Mouse (Mus musculus) CH12.LX (cell line): Measurements from ENCODE around the gene Pex14. TPM values are rescaled to one million over a fixed set of nuclear protein-coding genes. Genes with fewer than 3 reads are reported as not detected.
A peak's percentile ranks its signal among the peaks of the same experiment; 100 is the strongest.

ENCODE experiments used
- DNase-seq: peaks from one replicate; pipeline ENCODE4 v3.0.0-alpha.2; 2013; ENCODE audit errors: extremely low read depth
- H3K27ac ChIP-seq: 2 replicates; pipeline ENCODE4 v1.5.1; 2012; ENCODE audit warnings: low read depth, mild to moderate bottlenecking, control low read depth, moderate library complexity; ENCODE audit not compliant: insufficient read depth
- H3K27me3 ChIP-seq: replicated peaks from 2 replicates; pipeline ENCODE3; 2012; ENCODE audit warnings: inconsistent platforms
- H3K36me3 ChIP-seq, 2 experiments: replicated peaks in 1 of 2; 2 replicates each; pipeline versions ENCODE3 to v1.6.1; 2012; ENCODE audit warnings: inconsistent platforms in 1 of 2, low read length in 1 of 2, mild to moderate bottlenecking in 1 of 2, mixed read lengths in 1 of 2, moderate library complexity in 1 of 2; ENCODE audit not compliant: control insufficient read depth in 1 of 2, insufficient read depth in 1 of 2
- H3K4me1 ChIP-seq, 2 experiments: 2 replicates each; pipeline ENCODE4 v1.6.1; 2012; ENCODE audit warnings: inconsistent platforms in 1 of 2, moderate library complexity in 1 of 2; ENCODE audit not compliant: insufficient read depth in 2 of 2, control insufficient read depth in 1 of 2
- H3K4me2 ChIP-seq: 2 replicates; pipeline ENCODE4 v1.6.1; 2012; ENCODE audit warnings: low read depth, mild to moderate bottlenecking, control low read depth; ENCODE audit not compliant: poor library complexity, insufficient read depth, severe bottlenecking
- H3K4me3 ChIP-seq, 3 experiments: fragments of 150-350 bp in 1 of 3; sonication (generic) in 1 of 3; replicated peaks in 1 of 3; 2 replicates each; pipeline versions ENCODE3 to v1.5.1; 2011 to 2012; ENCODE audit warnings: low read depth in 2 of 3, low read length in 2 of 3, mild to moderate bottlenecking in 2 of 3, moderate library complexity in 2 of 3, control low read depth in 1 of 3, improper control_type of control experiment in 1 of 3, inconsistent platforms in 1 of 3, mixed read lengths in 1 of 3; ENCODE audit not compliant: poor library complexity in 1 of 3
- H3K79me2 ChIP-seq: replicated peaks from 2 replicates; pipeline ENCODE4 v1.6.1; 2012; ENCODE audit warnings: mild to moderate bottlenecking, moderate library complexity; ENCODE audit not compliant: control insufficient read depth, poor library complexity, insufficient read depth, severe bottlenecking; ENCODE audit errors: extremely low read depth
- H3K9ac ChIP-seq: 2 replicates; pipeline ENCODE4 v1.6.1; 2012; ENCODE audit warnings: low read depth, mild to moderate bottlenecking, control low read depth, moderate library complexity; ENCODE audit not compliant: insufficient read depth
- H3K9me3 ChIP-seq: replicated peaks from 2 replicates; pipeline ENCODE3; 2012; ENCODE audit warnings: low read length, inconsistent platforms, mixed read lengths
- BHLHE40 ChIP-seq: IDR thresholded peaks from 2 replicates; pipeline ENCODE4 v1.6.1; 2011; ENCODE audit warnings: mild to moderate bottlenecking, low read depth, low read length, improper control_type of control experiment
- CHD1 ChIP-seq: IDR thresholded peaks from 2 replicates; pipeline ENCODE4 v1.6.1; 2012; ENCODE audit warnings: low read depth, low read length, improper control_type of control experiment, inconsistent platforms
- CHD2 ChIP-seq: IDR thresholded peaks from 2 replicates; pipeline ENCODE4 v1.6.1; 2011; ENCODE audit warnings: low read length, improper control_type of control experiment
- CTCF ChIP-seq, 2 experiments: IDR thresholded peaks in 1 of 2; conservative IDR thresholded peaks in 1 of 2; 2 replicates each; pipeline ENCODE4 v1.5.1; 2011 to 2012; ENCODE audit warnings: low read depth in 2 of 2, low read length in 2 of 2, improper control_type of control experiment in 1 of 2, inconsistent platforms in 1 of 2, mild to moderate bottlenecking in 1 of 2, moderate library complexity in 1 of 2
- E2F4 ChIP-seq: IDR thresholded peaks from 2 replicates; pipeline ENCODE4 v1.6.1; 2011; ENCODE audit warnings: low read depth, low read length, improper control_type of control experiment; ENCODE audit not compliant: insufficient replicate concordance
- ETS1 ChIP-seq: conservative IDR thresholded peaks from 2 replicates; pipeline ENCODE4 v1.6.1; 2012; ENCODE audit warnings: low read depth, mild to moderate bottlenecking, inconsistent platforms, low read length, improper control_type of control experiment, moderate library complexity
- GABPA ChIP-seq: IDR thresholded peaks from 2 replicates; pipeline ENCODE4 v1.6.1; 2012; ENCODE audit warnings: low read depth, low read length, improper control_type of control experiment, inconsistent platforms; ENCODE audit not compliant: insufficient replicate concordance
- IRF4 ChIP-seq: IDR thresholded peaks from 2 replicates; pipeline ENCODE4 v1.6.1; 2014; ENCODE audit warnings: low read depth, mild to moderate bottlenecking, inconsistent platforms, low read length, improper control_type of control experiment
- JUN ChIP-seq: IDR thresholded peaks from 2 replicates; pipeline ENCODE4 v1.6.1; 2011; ENCODE audit warnings: low read depth, mild to moderate bottlenecking, low read length, improper control_type of control experiment, moderate library complexity; ENCODE audit not compliant: insufficient read depth
- JUND ChIP-seq: conservative IDR thresholded peaks from 2 replicates; pipeline ENCODE4 v1.6.1; 2011; ENCODE audit warnings: low read depth, low read length, improper control_type of control experiment
- MAFK ChIP-seq: IDR thresholded peaks from 2 replicates; pipeline ENCODE4 v1.6.1; 2011; ENCODE audit warnings: low read length, improper control_type of control experiment; ENCODE audit not compliant: insufficient replicate concordance
- MAZ ChIP-seq: IDR thresholded peaks from 2 replicates; pipeline ENCODE4 v1.6.1; 2012; ENCODE audit warnings: low read depth, mild to moderate bottlenecking, inconsistent platforms, low read length, improper control_type of control experiment, moderate library complexity
- MEF2A ChIP-seq: IDR thresholded peaks from 2 replicates; pipeline ENCODE4 v1.6.1; 2014; ENCODE audit warnings: low read depth, mild to moderate bottlenecking, inconsistent platforms, low read length, improper control_type of control experiment, borderline replicate concordance
- MXI1 ChIP-seq: IDR thresholded peaks from 2 replicates; pipeline ENCODE4 v1.6.1; 2011; ENCODE audit warnings: mild to moderate bottlenecking, low read depth, low read length, improper control_type of control experiment
- MYC ChIP-seq: IDR thresholded peaks from 2 replicates; pipeline ENCODE4 v1.6.1; 2011; ENCODE audit warnings: low read depth, mild to moderate bottlenecking, improper control_type of control experiment, low read length
- NRF1 ChIP-seq: IDR thresholded peaks from 2 replicates; pipeline ENCODE4 v1.6.1; 2014; ENCODE audit warnings: low read depth, mild to moderate bottlenecking, inconsistent platforms, low read length, improper control_type of control experiment, moderate library complexity
- PAX5 ChIP-seq: IDR thresholded peaks from 2 replicates; pipeline ENCODE4 v1.6.1; 2012; ENCODE audit warnings: low read length, inconsistent platforms, mixed read lengths
- POLR2A ChIP-seq: IDR thresholded peaks from 2 replicates; pipeline ENCODE4 v1.6.1; 2011; ENCODE audit warnings: low read depth, mild to moderate bottlenecking, improper control_type of control experiment, low read length
- POLR2AphosphoS2 ChIP-seq: IDR thresholded peaks from 2 replicates; pipeline ENCODE4 v1.6.1; 2011; ENCODE audit warnings: low read depth, low read length, improper control_type of control experiment
- RAD21 ChIP-seq: IDR thresholded peaks from 2 replicates; pipeline ENCODE4 v1.6.1; 2011; ENCODE audit warnings: low read depth, mild to moderate bottlenecking, low read length, improper control_type of control experiment, moderate library complexity
- RCOR1 ChIP-seq: conservative IDR thresholded peaks from 2 replicates; pipeline ENCODE4 v1.6.1; 2012; ENCODE audit warnings: low read depth, mild to moderate bottlenecking, inconsistent platforms, low read length, improper control_type of control experiment
- SMC3 ChIP-seq: IDR thresholded peaks from 2 replicates; pipeline ENCODE4 v1.6.1; 2011; ENCODE audit warnings: low read depth, low read length, improper control_type of control experiment
- UBTF ChIP-seq: IDR thresholded peaks from 2 replicates; pipeline ENCODE4 v1.6.1; 2012; ENCODE audit warnings: low read depth, mild to moderate bottlenecking, inconsistent platforms, low read length, improper control_type of control experiment, moderate library complexity
- USF1 ChIP-seq: IDR thresholded peaks from 2 replicates; pipeline ENCODE4 v1.6.1; 2014; ENCODE audit warnings: low read depth, mild to moderate bottlenecking, inconsistent platforms, low read length, improper control_type of control experiment
- USF2 ChIP-seq: conservative IDR thresholded peaks from 2 replicates; pipeline ENCODE4 v1.6.1; 2011; ENCODE audit warnings: low read depth, low read length, improper control_type of control experiment
- ZC3H11A ChIP-seq: IDR thresholded peaks from 2 replicates; pipeline ENCODE4 v1.6.1; 2012; ENCODE audit warnings: low read depth, mild to moderate bottlenecking, inconsistent platforms, low read length, improper control_type of control experiment
- ZKSCAN1 ChIP-seq: IDR thresholded peaks from 2 replicates; pipeline ENCODE4 v1.6.1; 2012; ENCODE audit warnings: low read depth, inconsistent platforms, low read length, improper control_type of control experiment, borderline replicate concordance
- ZMIZ1 ChIP-seq: IDR thresholded peaks from 2 replicates; pipeline ENCODE4 v1.6.1; 2012; ENCODE audit warnings: low read depth, mild to moderate bottlenecking, inconsistent platforms, low read length, improper control_type of control experiment
- ZNF384 ChIP-seq: IDR thresholded peaks from 2 replicates; pipeline ENCODE4 v1.6.1; 2012; ENCODE audit warnings: low read depth, low read length, improper control_type of control experiment, inconsistent platforms
- dilution Hi-C: fragments of 300-500 bp; cut with MboI; formaldehyde crosslinking; loops from 2 replicates; pipeline ENCODE4 v1.14.3; 2020; ENCODE audit warnings: low sequenced_read_pairs; ENCODE audit not compliant: extremely low pct_unique_long_range_greater_than_20kb, extremely low pct_ligation_motif_present
- in situ Hi-C: fragments of 300-500 bp; cut with MboI; formaldehyde crosslinking; loops from 3 replicates; pipeline ENCODE4 v1.14.3; 2019; ENCODE audit warnings: low sequenced_read_pairs, low pct_ligation_motif_present, low pct_unique_long_range_greater_than_20kb, mixed read lengths
- polyA plus RNA-seq: library from polyadenylated mRNA; unstranded; fragments of >175 nt; gene quantifications from 2 replicates; pipeline ENCODE4 v1.2.1, GENCODE M21; 2012; ENCODE audit warnings: low read depth; ENCODE audit not compliant: insufficient read length
- total RNA-seq, 2 experiments: library from RNA; depleted of rRNA; stranded (reverse); fragments of 300-350 nt in 1 of 2; fragments of >200 nt in 1 of 2; gene quantifications; 2 replicates each; pipeline ENCODE4 v1.2.3; 2012 to 2014

Gene Pex14
- total and polyA plus RNA-seq, 3 experiments, result 48.5 to 67.7 (median 63.6) TPM

DNA sequence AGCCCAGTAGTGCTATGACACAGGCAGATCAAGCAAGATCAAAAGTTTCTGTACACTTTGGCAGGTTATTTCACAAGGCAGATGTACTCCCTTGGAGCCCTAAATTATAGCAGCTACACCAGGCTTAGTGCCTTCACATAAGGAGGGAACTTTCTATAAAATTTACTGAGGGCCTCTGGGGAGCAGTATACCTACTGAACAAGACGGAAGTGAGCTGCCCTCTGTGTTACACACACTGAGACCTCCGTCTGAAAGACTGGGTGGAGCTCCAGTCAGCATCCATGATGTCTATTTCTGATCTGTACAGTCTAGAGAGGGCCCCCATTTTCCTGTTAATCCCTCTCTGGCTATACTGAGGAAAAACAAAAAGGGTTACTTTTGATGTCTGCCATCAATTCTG is 109.6 kb downstream of the Pex14 start:
- Histone ChIP-seq H3K27me3 (no peaks in the 10 kb centered on the region), H3K36me3 (peaks cover 6 to 66% of the 10 kb centered on the region in 2 experiments), H3K27ac (no peak overlapping the region), H3K79me2 (0 out of 2 replicates have a peak, but pooled peaks cover 2% of the 10 kb centered on the region), H3K4me1 (peaks cover 0 to 14% of the 10 kb centered on the region in 2 experiments; a peak in 2 of 4 replicates), H3K9ac (no peak overlapping the region), H3K9me3 (no peaks in the 10 kb centered on the region), H3K4me3 (no peak overlapping the region), H3K4me2 (no peak overlapping the region)
- dilution Hi-C loops, result no loop called here
- in situ Hi-C loops, result no loop called here
- TF ChIP-seq ZMIZ1, result no peak
- no peak for TF ChIP-seq POLR2AphosphoS2
- TF ChIP-seq RAD21, result no peak
- TF ChIP-seq ETS1, result no peak
- no peak for TF ChIP-seq UBTF
- no peak for TF ChIP-seq MXI1
- no peak for TF ChIP-seq RCOR1
- no peak for TF ChIP-seq JUND
- no peak for TF ChIP-seq PAX5
- no peak for TF ChIP-seq CHD1
- TF ChIP-seq POLR2A, result no peak
- TF ChIP-seq IRF4, result no peak
- no peak for TF ChIP-seq JUN
- TF ChIP-seq MEF2A, result no peak
- TF ChIP-seq SMC3, result no peak
- TF ChIP-seq ZKSCAN1, result no peak
- TF ChIP-seq CTCF (conservative IDR thresholded peaks at IDR 0.05 in 1 of 2, IDR thresholded peaks at IDR 0.05 in 1 of 2; ENCODE audit: low read depth in 2 of 2, low read length in 2 of 2), result no peak
- TF ChIP-seq BHLHE40, result no peak
- no peak for TF ChIP-seq MAZ
- no peak for TF ChIP-seq USF1
- peak; percentile 21 for DNase-seq

DNA sequence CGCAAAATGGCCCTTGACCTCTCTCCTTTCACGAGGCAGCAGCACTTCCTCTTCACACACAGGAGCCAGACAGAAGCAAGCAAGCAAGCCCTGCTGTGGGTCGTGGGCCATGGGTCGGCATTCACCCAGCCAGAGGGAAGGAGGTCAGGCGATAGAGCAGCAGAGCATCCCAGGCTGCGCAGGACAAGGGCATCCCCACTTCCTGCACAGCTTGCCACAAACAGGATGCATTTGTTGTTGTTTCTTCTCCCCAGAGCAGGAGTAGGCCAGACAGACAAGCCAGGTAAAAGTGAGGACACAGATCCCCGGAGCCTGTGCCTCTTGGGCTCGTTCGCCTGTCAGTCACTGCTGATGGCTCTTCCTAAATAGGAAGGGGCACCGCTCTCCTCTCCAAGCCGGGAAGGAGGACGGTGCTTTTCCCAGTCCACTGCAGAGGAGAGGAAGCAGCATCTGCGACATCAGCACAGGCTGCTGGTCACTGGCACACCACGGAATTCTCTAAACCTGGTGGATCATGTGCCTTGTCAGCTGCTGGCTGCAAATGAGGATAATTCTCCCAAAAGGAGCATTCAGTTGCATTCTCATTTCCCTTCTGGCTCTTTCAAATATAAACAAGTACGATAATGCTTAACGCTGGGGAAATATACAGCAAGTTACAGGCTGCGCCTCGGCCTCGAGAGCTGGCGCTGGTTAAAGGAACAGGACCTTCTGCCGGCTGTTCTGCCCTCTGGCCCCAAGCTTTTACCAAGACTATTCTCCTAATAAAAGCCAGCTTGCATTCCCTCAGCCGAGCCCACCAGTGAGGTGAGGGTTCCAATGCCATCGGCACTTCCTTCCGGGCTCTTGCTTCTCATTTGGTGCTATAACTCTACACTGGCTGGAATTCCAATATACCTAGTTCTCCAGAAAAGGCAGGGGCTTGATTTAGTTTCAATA is 113.9 kb downstream of the Pex14 start:
- Histone ChIP-seq H3K36me3 (peaks cover 19 to 78% of the 10 kb centered on the region in 2 experiments), H3K4me1 (peaks cover 0 to 13% of the 10 kb centered on the region in 2 experiments; a peak in 2 of 4 replicates), H3K27ac (no peak overlapping the region), H3K27me3 (no peaks in the 10 kb centered on the region), H3K79me2 (0 out of 2 replicates have a peak, but pooled peaks cover 2% of the 10 kb centered on the region), H3K9me3 (no peaks in the 10 kb centered on the region), H3K9ac (no peak overlapping the region), H3K4me2 (no peak overlapping the region), H3K4me3 (no peak overlapping the region)
- TF ChIP-seq MAZ (no peak), USF2 (no peak), ZNF384 (no peak), POLR2A (no peak), E2F4 (no peak), NRF1 (no peak), MEF2A (no peak), ZC3H11A (no peak), CHD1 (no peak), MYC (no peak), GABPA (no peak), MAFK (no peak), RAD21 (no peak), ZMIZ1 (no peak), CHD2 (no peak)
- in situ Hi-C loops (no loop called here), dilution Hi-C loops (no loop called here)
- no peak for DNase-seq
